Mouse (Mus musculus): ENCODE measurements at regions not wholly inside any gene's neighbourhood (a gene's known extent, or its start where the extent isn't known, plus 50 kb on each side); places are given as distances from the start of the nearest gene placed in this dataset.
"Not testable (repeated sequence)": the region's sequence is repeated elsewhere in the genome, so short reads cannot be mapped to it uniquely, and the experiment has no call there.

DNA sequence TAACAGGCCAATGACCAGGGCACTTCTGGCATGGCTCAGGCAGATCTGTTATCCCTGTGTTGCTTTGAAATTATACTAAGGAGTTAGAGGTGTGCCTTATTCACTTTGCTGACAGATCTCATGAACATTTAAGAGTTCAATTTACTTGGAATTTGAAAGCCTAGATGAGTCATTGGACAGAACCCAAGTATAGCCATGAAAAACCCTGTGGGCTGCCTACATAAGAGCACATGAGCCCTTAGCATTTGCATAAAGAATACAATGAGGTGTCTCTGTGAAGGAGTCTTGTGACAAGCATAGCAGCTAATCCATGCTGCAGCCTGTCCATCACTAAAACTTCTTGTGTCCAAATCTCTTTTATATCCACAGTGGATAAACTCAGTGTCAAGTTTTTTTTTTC lies 303.2 kb upstream of the Klf6 start:
- H3K27ac ChIP-seq, result no peak overlapping the region
- TF ChIP-seq CTCF (IDR thresholded peaks at IDR 0.05), result no peak
- intact Hi-C loops (cut with DNase I), result no loop called here
- no peak overlapping the region for H3K4me3 ChIP-seq
- no peak for DNase-seq (ENCODE audit: extremely low spot score in 1 of 2, low spot score in 2 of 2)

DNA sequence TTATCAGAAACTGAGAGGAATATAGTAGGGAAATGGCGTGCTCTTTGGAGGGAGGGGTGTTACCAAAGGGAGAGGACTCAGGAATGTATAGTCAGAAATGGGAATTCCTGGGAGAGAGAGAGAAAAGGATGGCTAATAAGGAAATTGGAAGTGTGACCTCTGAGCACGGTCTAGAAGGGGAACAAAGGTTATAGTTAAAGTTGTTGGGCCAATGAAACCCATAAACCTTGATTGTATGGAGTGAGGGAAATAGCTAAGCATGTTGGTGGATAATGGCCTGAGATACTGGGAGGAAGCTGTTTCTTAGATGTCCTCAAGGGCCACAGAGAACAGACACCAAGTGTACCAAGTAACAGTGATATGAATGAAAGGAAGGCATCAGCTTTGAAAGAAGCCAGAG lies 294.8 kb upstream of the Klf6 start:
- intact Hi-C loops (cut with DNase I), result no loop called here
- Histone ChIP-seq H3K4me3 (no peak overlapping the region), H3K27ac (no peak overlapping the region)
- no peak for DNase-seq (ENCODE audit: extremely low spot score in 1 of 2, low spot score in 2 of 2)
- TF ChIP-seq CTCF (IDR thresholded peaks at IDR 0.05), result no peak

DNA sequence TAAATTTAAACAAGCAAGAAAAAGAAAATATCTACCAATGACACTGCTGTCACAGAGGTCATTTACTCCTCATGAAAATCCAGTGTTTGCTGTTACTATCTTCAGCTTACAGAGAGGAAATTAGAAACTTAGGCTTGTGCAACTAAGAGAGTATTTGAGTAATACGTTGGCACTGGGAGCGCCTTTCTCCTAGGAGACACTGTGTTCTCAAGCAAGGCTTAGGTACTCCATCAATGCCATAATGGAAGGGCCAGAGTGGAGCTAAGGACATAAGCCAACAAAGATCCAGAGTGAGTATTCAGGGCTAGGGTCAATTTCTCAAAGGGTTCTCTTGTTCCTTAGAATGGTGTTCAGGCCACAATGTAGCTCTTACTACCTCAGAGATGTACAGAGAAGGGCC lies 294.4 kb upstream of the Klf6 start:
- intact Hi-C loops (cut with DNase I), result no loop called here

DNA sequence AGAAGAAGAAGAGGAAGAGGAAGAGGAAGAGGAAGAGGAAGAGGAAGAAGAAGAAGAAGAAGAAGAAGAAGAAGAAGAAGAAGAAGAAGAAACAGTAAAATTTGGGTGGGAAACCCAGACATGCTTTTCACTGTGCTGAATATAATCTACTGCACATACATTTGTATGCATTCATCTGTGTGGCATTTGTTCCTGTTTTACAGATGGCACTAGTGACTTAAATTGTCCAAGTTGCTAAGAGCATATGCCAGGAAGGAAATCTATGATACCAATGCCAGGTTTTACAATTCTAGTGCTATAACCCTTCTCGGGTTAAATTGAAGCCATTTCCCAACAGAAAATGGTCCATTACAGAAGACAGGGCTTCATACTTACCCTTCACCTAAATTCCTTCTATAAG lies 291.7 kb upstream of the Klf6 start:
- Histone ChIP-seq H3K4me3 (no peak overlapping the region), H3K27ac (no peak overlapping the region)
- no peak for TF ChIP-seq CTCF (IDR thresholded peaks at IDR 0.05)
- no peak for DNase-seq (ENCODE audit: extremely low spot score in 1 of 2, low spot score in 2 of 2)
- intact Hi-C loops (cut with DNase I), result no loop called here

More for the DNA sequence above, 294.4 kb upstream of the Klf6 start:
- no peak overlapping the region for H3K4me3 ChIP-seq
- TF ChIP-seq CTCF (IDR thresholded peaks at IDR 0.05), result no peak
- DNase-seq (ENCODE audit: extremely low spot score in 1 of 2, low spot score in 2 of 2), result no peak
- H3K27ac ChIP-seq, result no peak overlapping the region

DNA sequence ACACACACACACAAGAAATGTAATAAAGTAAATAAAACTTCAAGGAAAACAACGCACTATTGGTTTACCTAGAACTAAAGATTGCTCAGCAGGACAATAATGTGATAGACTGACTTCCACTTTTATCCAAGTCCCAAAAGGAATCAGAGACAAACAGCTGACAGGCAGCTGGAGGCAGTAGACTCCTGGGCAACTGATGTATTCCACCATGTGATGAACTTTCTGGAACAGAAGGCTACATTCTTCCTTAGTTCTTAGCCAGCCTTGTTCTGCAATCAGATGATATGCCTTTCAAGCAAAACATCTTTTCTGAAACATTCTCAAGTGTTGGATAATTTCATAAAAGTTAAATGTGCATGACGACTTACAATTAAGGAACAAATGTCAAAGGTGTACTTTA lies 290.9 kb upstream of the Klf6 start:
- intact Hi-C loops (cut with DNase I), result no loop called here
- TF ChIP-seq CTCF (IDR thresholded peaks at IDR 0.05), result no peak
- no peak for DNase-seq (ENCODE audit: extremely low spot score in 1 of 2, low spot score in 2 of 2)
- Histone ChIP-seq H3K27ac (no peak overlapping the region), H3K4me3 (no peak overlapping the region)

DNA sequence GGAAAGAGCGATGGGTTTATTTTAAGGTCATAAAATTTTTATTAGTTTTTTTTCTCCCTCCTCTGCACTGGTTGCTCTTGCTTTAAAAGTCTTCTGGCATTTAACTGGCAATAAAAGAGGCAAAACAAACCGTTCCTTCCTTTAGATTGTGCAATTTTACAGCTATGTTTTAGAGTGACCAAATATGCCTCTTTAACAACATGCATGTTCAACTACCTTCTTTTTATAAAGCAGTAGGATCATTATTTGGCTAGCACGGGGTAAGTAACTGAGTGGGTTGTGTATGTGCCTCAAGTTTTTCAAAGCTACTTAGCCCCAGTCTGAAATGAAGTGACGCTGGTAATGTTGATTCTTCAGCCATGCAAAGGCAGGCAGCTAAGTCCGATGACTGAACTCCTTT lies 284.7 kb upstream of the Klf6 start:
- no peak overlapping the region for H3K4me3 ChIP-seq
- H3K27ac ChIP-seq, result no peak overlapping the region
- no peak for TF ChIP-seq CTCF (IDR thresholded peaks at IDR 0.05)
- intact Hi-C loops (cut with DNase I), result no loop called here
- no peak for DNase-seq (ENCODE audit: extremely low spot score in 1 of 2, low spot score in 2 of 2)

DNA sequence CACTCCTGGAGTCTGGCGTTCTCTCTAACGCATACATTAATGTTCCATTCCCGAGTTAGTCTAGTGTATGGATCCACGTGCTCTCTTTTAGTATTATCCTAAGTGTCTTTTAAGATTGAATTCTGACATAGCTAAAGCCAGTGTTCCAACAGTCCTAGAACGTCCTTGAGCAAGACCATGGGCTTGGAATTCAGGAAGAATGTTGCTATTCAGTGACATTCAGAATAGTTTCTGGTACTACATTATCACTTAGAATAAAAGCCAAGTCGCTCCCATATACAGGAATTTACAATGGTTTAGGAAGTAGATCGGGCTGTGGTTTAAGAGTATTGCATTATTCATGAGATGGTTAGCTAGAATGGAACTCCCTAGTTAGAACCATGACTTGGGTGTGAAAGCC lies 277.6 kb upstream of the Klf6 start:
- DNase-seq (ENCODE audit: extremely low spot score in 1 of 2, low spot score in 2 of 2); intact Hi-C loops (cut with DNase I); H3K27ac ChIP-seq; H3K4me3 ChIP-seq: not testable (repeated sequence)

DNA sequence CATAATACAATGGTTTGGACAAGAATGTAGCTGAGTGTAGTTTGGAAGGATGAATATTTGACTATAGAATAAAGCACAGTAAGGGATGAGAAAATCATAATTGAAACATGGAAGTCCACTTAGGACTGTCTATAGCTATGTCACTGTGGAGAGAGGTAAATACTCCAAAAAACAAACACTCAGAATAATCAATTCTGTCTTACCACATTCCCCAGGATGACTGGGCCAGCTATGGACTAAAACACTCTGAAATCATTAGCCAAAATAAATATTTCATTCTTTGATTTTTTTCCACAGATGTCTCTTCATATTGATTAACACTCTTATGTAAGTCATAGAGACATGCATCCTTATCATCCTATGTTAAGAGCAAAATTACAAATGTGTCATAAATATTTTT lies 274.1 kb upstream of the Klf6 start:
- no peak overlapping the region for H3K27ac ChIP-seq
- no peak for TF ChIP-seq CTCF (IDR thresholded peaks at IDR 0.05)
- DNase-seq (ENCODE audit: extremely low spot score in 1 of 2, low spot score in 2 of 2), result no peak
- intact Hi-C loops (cut with DNase I), result no loop called here
- H3K4me3 ChIP-seq, result no peak overlapping the region

DNA sequence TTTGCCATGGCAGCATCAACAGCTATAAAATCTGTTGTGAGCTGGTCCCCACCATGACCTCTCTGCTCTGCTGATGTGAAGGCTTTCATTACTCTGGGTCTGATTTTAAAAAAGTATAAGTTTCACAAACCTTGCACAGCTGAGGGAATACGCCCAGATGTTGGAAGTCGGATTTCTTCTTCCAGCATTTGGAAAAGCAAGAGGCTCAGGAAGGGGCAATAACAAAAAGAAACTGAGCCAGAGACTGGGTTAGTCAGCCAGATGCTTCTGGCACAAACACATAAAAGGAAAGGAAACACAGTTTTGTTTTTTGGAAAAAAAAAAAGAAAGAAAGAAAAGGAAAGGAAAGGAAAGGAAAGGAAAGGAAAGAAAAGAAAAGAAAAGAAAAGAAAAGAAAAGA lies 270.0 kb upstream of the Klf6 start:
- no peak for TF ChIP-seq CTCF (IDR thresholded peaks at IDR 0.05)
- intact Hi-C loops (cut with DNase I), result no loop called here
- H3K4me3 ChIP-seq, result no peak overlapping the region
- no peak overlapping the region for H3K27ac ChIP-seq
- DNase-seq (ENCODE audit: extremely low spot score in 1 of 2, low spot score in 2 of 2), result no peak

DNA sequence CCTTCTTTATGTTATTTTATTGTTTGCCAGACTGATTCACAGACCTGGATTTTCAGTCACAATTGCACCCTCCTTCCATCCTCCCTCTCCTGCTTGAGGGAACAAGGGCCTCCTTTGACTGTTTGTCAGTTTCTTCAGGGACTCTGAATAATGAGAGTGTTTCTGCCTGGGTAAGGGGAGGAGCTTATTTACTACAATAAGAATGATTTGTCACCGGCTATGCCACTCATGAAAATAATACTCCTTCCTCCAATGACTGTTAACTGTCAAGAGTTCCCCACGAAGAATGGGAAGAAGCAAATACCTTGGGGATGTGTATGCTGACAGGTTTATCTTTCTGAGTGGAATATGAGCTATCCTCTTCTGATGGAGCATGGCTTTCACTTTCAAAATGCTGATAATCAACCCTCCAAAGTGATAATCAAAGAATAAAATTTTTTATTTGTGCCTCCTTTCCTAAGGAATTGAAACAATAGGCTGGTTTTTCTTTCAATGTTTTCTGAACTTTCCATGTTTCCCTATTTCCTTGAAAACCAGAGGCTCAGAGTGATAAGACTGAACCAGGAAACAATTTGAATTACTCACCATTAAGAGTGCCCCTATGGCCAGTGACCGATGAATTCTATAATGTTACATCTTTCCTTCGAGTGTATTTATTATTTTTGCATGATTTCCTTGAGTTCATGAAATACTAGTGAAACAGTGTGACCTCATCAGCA lies 269.3 kb upstream of the Klf6 start:
- TF ChIP-seq CTCF (IDR thresholded peaks at IDR 0.05), result no peak
- intact Hi-C loops (cut with DNase I), result no loop called here
- Histone ChIP-seq H3K4me3 (no peak overlapping the region), H3K27ac (no peak overlapping the region)
- DNase-seq (ENCODE audit: extremely low spot score in 1 of 2, low spot score in 2 of 2), result no peak

DNA sequence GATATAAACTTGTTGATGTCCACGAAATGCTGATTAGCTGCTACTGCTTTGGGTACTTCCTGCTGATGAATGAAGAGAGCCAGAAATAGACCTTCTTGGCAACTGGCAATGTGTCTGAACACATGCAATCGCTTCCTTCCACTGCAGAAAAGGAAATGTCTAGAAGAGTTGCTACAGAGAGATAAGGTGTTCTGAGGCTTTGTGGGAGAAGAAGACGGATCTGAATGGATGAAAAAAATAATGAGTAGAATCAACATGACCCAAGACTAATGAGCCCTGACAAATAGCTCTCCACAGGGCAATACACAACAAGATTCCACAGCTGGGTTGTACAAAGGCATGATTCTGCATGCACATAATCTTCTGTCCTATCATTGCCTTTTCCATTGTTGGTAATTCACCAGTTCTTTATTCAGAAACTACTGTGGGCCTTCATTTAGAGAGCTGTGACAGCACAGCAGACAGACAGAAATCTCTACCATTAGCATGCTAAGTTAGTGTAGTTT lies 268.7 kb upstream of the Klf6 start:
- H3K4me3 ChIP-seq, result no peak overlapping the region
- intact Hi-C loops (cut with DNase I), result no loop called here
- H3K27ac ChIP-seq, result no peak overlapping the region
- TF ChIP-seq CTCF (IDR thresholded peaks at IDR 0.05), result no peak
- no peak for DNase-seq (ENCODE audit: extremely low spot score in 1 of 2, low spot score in 2 of 2)

DNA sequence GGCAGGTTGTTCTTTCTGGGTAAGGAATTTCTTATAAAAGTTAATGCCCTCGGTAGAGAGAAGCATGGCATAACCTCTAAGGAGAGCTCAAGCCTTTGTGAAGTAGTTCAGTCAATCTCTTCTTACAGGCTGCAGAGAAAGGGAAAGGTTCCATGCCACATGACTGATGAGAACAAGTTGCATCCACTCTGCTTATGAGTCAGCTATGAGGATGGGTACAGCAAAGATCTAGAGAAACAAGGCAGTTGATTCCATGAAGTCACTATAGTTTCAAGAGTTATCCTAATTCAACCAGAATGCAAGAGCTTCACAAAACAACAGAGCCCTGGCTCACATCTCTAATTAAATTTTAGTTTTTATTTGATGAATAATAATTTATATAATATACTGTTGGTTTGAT lies 259.6 kb upstream of the Klf6 start:
- no peak for TF ChIP-seq CTCF (IDR thresholded peaks at IDR 0.05)
- no peak for DNase-seq (ENCODE audit: extremely low spot score in 1 of 2, low spot score in 2 of 2)
- intact Hi-C loops (cut with DNase I), result no loop called here
- Histone ChIP-seq H3K27ac (no peak overlapping the region), H3K4me3 (no peak overlapping the region)

DNA sequence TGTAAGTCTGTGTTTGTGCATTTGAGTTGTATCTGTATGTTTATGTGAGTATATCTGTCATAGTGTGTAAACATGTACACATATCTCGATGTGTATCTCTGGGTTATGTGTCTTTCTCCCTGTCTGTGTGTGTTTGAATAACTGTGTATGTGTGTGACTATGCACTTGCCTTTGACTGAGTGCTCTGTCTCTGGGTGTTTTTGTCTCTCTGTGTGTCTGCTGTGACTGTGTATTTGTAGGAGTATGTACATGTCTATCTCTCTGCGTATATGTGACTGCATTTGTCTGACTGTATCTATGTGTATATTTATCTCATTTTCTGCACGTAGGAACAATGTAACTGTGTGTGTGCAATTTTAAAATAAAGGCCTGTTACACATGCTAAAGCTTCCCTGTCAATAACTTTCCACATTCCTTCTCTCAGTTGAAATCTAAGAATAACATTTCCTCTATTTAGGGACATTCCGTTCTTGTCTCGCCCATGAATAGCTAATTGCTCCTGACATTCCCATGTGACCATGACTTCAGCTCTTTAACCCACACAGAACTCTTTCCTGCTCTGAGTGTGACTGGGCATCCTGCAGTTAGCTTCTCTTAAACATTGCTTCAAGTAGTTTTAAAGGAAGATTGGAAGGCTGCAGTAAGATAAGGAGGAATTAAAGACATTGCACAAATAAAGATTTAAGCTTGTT lies 257.2 kb upstream of the Klf6 start:
- no peak for DNase-seq (ENCODE audit: extremely low spot score in 1 of 2, low spot score in 2 of 2)
- intact Hi-C loops (cut with DNase I), result no loop called here
- Histone ChIP-seq H3K27ac (peak overlapping the region; percentile 48), H3K4me3 (no peak overlapping the region)
- TF ChIP-seq CTCF (IDR thresholded peaks at IDR 0.05), result no peak

Measured in left cerebral cortex, adult 2 months (tissue).